Mouse (Mus musculus): Measurements from ENCODE around the gene Dyrk1a.

Dyrk1a gene

GRCm38 (mm10) chr16:94559282-94559681 lies 10.5 kb upstream of the Dyrk1a start:
- no peak for DNase-seq (ENCODE audit: low spot score)

DNA sequence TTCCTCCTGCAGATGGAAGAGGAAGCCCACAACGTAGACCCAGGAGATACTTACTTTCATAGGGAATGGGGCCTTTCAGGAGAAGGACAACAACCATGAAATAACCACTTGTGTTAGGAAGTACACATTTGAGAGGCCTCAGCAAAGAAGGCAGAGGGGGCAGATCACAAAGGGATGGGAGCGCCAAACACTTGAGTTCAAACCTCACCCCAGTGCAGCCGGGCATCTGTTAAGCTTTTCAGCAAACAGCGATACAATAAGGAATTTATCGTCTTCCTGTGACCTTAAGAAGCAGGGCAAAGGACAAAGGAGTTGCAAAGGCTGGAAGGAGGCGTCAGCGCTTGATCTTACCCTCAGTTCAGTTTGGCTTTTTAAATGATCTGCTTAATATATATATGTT lies 10.0 kb upstream of the Dyrk1a start:
- no peak for DNase-seq (ENCODE audit: low spot score)

GRCm38 (mm10) chr16:94560618-94561017 lies 9.2 kb upstream of the Dyrk1a start:
- DNase-seq (ENCODE audit: low spot score) = no peak

DNA sequence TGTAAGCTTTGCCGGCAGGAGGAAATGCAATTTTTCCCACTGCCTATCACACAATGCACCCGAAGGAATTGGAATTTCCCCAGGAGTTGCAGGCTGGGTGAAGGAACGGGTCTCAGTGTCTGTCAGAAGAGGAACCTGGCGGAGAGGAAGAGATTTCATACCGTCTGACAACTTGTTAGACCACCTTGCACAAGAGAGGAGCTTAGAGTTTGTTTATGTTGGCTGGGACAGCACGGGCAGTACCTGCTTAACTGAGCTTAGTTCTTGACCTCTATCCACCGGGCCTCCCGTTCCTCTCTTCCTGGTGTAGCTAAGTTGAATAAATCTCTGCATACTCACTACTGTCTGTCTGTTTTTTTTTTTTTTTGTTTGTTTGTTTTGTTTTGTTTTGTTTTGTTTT lies 3.7 kb upstream of the Dyrk1a start:
- DNase-seq (ENCODE audit: low spot score) = no peak

DNA sequence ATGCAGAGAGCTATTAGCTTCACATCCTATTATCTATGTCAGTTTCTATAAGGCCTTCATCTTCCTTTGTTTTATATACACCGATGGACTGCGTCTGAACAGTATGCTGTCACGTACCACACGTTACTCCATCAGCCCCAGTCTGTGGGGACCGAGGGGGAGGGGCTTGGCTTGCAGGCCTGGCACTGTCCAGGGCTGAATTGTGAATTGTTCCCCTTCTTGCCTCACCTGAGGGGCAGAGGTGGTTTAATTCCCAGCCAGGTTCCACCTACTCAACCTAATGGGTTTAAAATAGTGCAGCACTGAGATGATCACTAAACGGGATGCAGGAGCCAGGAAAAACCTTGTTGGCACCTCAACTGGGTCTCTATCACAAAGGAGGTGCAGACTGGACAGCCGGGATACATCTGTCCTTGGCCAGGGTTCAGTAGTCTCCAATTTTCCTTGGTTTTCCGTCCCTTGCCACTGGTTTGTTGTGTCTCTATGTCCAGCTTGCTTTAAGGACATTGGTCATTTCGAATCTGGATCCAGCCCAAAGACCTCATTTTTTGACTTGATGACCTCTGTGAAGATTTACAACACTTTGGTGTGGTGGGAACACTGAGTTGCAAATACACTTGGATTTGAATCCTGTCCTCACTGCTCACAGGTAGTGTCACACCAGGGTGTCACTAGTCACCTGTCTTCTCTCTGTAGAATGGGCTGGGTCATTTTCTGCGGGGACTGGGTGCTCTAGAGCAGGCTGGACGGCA lies 2.8 kb upstream of the Dyrk1a start:
- no peak for DNase-seq (ENCODE audit: low spot score)

GRCm38 (mm10) chr16:94567751-94568150 lies 2.1 kb upstream of the Dyrk1a start:
- no peak for DNase-seq (ENCODE audit: low spot score)

DNA sequence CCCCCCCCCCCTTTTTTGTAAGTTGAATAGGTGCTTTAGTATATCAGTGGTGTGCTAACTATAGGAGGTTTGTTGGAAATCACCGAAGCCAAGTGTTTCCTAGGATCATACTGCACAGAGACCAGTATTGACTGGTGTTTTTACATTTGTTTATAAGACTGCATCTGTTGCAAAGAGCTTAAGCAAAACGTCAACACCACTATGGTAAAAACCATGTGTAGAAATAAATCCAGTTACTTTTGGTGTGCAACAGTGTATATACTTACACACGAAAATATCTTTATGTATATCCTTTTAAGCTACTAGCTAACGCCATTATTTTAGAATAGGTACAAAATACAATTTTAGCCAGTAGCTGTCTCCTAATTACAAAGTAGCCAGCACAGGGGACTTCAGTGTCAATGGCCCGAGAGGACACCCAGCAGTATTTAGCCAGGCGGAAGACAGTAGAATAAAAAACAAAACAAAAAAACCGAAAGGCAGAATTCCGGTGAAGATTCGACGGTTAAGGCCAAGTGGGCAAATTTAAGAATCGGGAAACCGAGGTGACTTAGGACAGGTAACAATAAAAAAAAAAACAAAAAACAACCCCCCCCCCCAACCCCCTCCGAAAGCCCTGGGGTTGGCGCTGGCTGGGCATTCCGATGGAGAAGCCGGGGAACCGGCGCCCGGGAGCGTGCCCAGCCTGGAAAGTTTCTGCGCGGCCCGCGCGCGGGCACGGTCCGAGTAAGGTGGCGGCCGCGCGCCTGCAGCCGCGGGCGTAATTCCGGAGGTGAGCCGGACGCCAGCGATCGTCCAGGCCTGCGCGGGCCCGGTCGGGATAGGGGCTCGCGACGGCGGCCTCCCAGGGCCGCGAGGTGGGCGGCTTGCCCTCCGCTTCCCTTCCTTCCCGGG lies 1.2 kb upstream of the Dyrk1a start:
- DNase-seq (ENCODE audit: low spot score) = peak; percentile 79

DNA sequence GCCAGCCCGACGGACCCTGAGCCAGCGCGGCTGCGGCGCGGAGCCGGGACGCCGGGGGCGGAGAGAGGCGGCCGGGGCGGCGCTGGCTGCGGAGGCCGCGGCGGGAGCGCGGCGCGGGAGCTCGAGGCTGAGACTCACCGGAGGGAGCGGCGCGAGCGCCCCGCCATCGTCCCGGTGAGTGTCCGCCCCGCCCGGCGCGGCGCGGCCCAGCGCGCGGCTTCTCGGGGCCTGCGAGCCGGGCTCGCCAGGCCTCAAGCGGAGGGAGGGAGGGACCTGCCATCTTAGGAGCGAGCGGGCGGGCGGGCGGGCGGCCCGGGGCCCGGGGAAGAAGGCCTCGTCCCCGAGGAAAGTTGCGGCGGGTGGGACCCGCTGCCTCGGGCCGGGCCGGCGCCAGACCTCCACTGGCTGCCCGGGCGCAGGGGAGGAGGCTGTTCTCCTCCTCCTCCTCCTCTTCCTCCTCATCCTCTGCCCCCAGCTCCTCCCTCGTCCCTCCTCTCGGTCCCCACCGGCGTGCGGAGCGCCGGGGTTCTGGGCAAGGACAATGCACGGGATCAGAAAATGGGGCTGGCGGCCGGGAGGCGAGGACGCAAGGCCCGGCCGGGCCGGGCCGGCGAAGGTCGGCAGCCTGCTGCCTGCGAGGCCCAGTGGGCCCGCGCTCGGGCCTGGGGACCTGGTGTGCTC lies 691 bp downstream of the Dyrk1a start:
- DNase-seq (ENCODE audit: low spot score) = peak; percentile 66

- no peak for DNase-seq (ENCODE audit: low spot score)
Observed at GRCm38 (mm10) chr16:94571111-94571993, 1.5 kb downstream of the Dyrk1a start.

DNA sequence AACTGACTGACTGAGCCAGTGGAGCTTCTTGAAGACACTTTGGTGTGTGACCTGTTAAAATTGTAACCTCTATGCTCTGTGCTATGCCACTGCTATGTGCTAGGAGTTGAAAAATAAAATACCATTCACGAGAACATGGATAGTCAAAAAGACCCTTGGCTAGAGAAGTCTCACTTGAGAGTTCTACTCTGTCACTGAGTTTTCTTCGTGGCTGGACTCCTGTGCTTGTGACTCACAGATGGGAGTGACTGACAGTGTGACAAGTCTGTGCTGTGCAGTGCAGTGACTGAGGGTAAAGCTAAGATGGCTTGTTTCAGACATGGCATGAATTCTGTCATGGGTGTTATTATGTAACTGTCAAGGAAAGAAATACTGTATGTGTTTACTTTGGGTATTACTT lies 2.6 kb downstream of the Dyrk1a start:
- DNase-seq (ENCODE audit: low spot score) = no peak

GRCm38 (mm10) chr16:94574025-94574717 lies 4.4 kb downstream of the Dyrk1a start:
- no peak for DNase-seq (ENCODE audit: low spot score)

DNA sequence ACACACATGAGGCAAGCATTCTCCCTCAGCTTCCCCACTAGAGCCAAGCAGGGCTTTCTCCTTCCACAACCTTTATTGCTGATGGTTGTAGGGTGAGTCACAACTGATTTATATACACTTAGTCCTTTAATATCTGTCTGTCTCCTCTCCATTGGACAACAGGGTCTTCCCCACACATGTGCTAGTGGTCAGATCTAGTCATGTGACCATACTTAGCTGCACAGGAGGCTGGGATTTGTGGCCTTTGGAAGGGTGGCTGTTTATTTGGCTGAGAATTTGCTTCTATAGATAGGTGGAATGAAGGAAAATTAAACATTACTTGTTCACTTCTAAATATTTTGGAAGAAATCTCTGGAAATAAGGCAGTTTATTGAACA lies 4.9 kb downstream of the Dyrk1a start:
- no peak for DNase-seq (ENCODE audit: low spot score)

DNA sequence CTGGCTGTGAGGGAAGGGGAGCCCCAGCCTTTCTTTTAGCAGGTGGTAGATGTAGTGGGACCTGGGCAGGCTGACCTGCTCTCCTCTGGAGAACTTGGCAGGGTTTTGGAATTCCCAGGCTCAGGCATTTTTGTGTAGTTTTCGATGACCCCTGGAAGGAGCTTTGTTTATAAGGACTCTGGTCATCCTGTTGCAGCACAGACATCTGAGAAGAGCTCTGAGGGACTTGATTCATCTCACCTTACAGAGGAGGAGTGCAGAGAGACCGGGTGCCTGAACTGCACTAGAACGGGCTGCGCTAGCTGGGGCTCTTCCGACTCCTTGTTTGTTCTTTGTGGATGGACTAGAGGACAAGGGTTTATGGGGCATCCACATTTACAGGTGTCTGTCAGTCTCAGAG lies 5.9 kb downstream of the Dyrk1a start:
- no peak for DNase-seq (ENCODE audit: low spot score)

DNA sequence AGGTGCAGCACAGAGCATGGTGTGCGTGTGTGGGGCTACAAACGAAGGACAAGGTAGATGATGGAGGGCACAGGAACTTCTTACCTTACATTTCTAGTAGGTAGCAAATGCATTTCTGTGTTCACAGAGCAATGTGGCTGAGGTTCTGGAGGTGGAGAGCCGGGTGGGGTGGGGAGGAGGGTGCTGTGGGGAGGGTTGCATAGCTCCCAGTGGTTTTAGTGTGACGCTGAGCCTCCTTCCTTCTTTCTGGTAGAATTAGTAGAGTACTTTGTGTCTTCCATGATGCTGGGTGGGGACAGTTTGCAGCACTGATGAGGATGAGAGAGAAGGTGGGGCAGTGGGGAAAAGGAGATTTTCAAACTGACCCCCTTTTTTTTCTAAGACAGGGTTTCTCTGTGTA lies 9.5 kb downstream of the Dyrk1a start:
- DNase-seq (ENCODE audit: low spot score) = no peak

DNA sequence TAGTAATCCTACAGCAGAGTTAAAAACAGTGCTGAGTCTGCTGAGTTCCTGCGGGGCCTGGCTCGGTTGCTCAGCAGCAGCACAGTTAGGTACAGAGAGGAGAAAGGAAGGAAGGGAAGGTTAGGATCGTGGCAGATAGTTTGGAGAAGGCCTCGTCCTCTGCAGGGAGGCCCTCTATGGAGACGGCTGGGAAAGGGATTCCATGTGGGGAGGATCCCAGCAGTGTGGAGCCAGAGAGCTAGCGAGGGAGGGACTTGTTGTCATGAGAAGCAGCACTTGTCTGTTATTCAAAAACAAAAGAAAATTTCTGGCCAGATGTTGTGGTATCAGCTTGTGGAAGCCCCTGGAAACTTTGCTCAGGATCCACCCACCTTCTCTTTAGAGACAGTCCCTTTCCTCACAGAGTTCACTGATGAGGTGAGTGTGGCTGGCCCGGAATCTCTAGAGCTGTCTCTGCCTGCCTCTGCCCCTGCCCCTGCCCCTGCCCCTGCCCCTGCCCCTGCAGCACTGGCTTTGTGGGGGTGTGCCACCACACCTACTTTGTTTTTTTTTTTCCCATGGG lies 11.1 kb downstream of the Dyrk1a start:
- DNase-seq (ENCODE audit: low spot score) = no peak

- DNase-seq (ENCODE audit: low spot score) = no peak
Observed at GRCm38 (mm10) chr16:94586349-94586990, 16.7 kb downstream of the Dyrk1a start.

GRCm38 (mm10) chr16:94587461-94587860 lies 17.7 kb downstream of the Dyrk1a start:
- DNase-seq (ENCODE audit: low spot score) = no peak

GRCm38 (mm10) chr16:94588171-94588570 lies 18.4 kb downstream of the Dyrk1a start:
- DNase-seq (ENCODE audit: low spot score) = no peak

- DNase-seq (ENCODE audit: low spot score) = no peak
Observed at GRCm38 (mm10) chr16:94588974-94589373, 19.2 kb downstream of the Dyrk1a start.

- no peak for DNase-seq (ENCODE audit: low spot score)
Observed at GRCm38 (mm10) chr16:94589648-94590047, 19.8 kb downstream of the Dyrk1a start.
